Mouse (Mus musculus) heart, postnatal 0 days (tissue): Measurements from ENCODE around the gene Agpat3. TPM values are rescaled to one million over a fixed set of nuclear protein-coding genes. Genes with fewer than 3 reads are reported as not detected.
A peak's percentile ranks its signal among the peaks of the same experiment; 100 is the strongest.

Experiments
- ATAC-seq: fragments of 200-750 bp; cut with Nextera tagmentation; 2 replicates; pipeline ENCODE4 v1.8.0; 2017; ENCODE audit warnings: low read depth, moderate number of reproducible peaks, moderate library complexity; ENCODE audit not compliant: insufficient read depth
- DNase-seq: peaks from one replicate; pipeline ENCODE4 v3.0.0-alpha.2; 2016; ENCODE audit warnings: low spot score
- H3K27ac ChIP-seq: fragments of 300-500 bp; sonication (generic); 2 replicates; pipeline ENCODE4 v1.5.1; 2014; ENCODE audit warnings: low read depth, mild to moderate bottlenecking
- H3K27me3 ChIP-seq: fragments of 300-500 bp; sonication (generic); 2 replicates; pipeline ENCODE4 v1.6.1; 2014; ENCODE audit warnings: low read length, mixed read lengths; ENCODE audit not compliant: control insufficient read depth, insufficient read depth
- H3K36me3 ChIP-seq: fragments of 300-500 bp; sonication (generic); replicated peaks from 2 replicates; pipeline ENCODE4 v1.6.1; 2014; ENCODE audit warnings: low read length, mixed read lengths; ENCODE audit not compliant: control insufficient read depth, insufficient read depth
- H3K4me1 ChIP-seq: fragments of 300-500 bp; sonication (generic); 2 replicates; pipeline ENCODE4 v1.6.1; 2014; ENCODE audit warnings: antibody characterized with exemption; ENCODE audit not compliant: control insufficient read depth, insufficient read depth
- H3K4me2 ChIP-seq: fragments of 300-500 bp; sonication (generic); 2 replicates; pipeline ENCODE4 v1.6.1; 2014; ENCODE audit warnings: low read depth, mild to moderate bottlenecking, low read length, moderate library complexity
- H3K4me3 ChIP-seq: fragments of 300-500 bp; sonication (generic); 2 replicates; pipeline ENCODE4 v1.5.1; 2014; ENCODE audit warnings: low read depth, low read length
- H3K9ac ChIP-seq: fragments of 300-500 bp; sonication (generic); replicated peaks from 2 replicates; pipeline ENCODE4 v1.6.1; 2014; ENCODE audit warnings: low read depth, low read length, mixed read lengths
- H3K9me3 ChIP-seq: fragments of 300-500 bp; sonication (generic); replicated peaks from 2 replicates; pipeline ENCODE4 v1.6.1; 2016; ENCODE audit warnings: low read length; ENCODE audit not compliant: control insufficient read depth
- CTCF ChIP-seq: IDR thresholded peaks from 2 replicates; pipeline ENCODE4 v1.5.1; 2016; ENCODE audit warnings: antibody characterized with exemption, control low read depth, low read depth
- EP300 ChIP-seq: IDR thresholded peaks from 2 replicates; pipeline ENCODE4 v1.6.1; 2016; ENCODE audit warnings: antibody characterized with exemption, low read depth
- WGBS: fragments of 180-500 bp; shearing (Covaris S2); extraction: QIAGEN DNeasy Blood & Tissue Kit; methylation state at CpG from one replicate; pipeline ENCODE4 v1.1.7; 2014; 5-methylcytosine and 5-hydroxymethylcytosine counted together
- polyA plus RNA-seq: library from polyadenylated mRNA; unstranded; fragments of >200 nt; fragmentation: Nextera tagmentation; extraction: Ambion mirVana; gene quantifications from 2 replicates; pipeline ENCODE4 v1.2.1, GENCODE M21; 2015
- total RNA-seq: library from RNA; depleted of rRNA; stranded (reverse); fragments of >200 nt; gene quantifications from 2 replicates; pipeline ENCODE4 v1.2.3, GENCODE M21; 2014; ENCODE audit warnings: low replicate concordance

Agpat3 gene
- total and polyA plus RNA-seq, 2 experiments from 2014 or later, result 164 to 182 TPM

- no peaks in the 10 kb centered on the region for H3K9me3 ChIP-seq
- no peak for ATAC-seq
- TF ChIP-seq CTCF (no peak), EP300 (no peak)
- DNase-seq, result no peak
- no peak overlapping the region for H3K9ac ChIP-seq
- no peak overlapping the region for H3K4me2 ChIP-seq
- H3K4me3 ChIP-seq, result no peak overlapping the region
- H3K36me3 ChIP-seq, result peaks cover 11% of the 10 kb centered on the region; the same call in 1 of the 2 replicates
- H3K27ac ChIP-seq, result no peak overlapping the region
- H3K4me1 ChIP-seq, result peaks cover 13% of the 10 kb centered on the region
- no peaks in the 10 kb centered on the region for H3K27me3 ChIP-seq
- 77% methylated on average over 8 of the region's 8 CpGs for WGBS
These were observed 26.2 kb downstream of the Agpat3 start for GRCm38 (mm10) chr10:78325916-78326647.

- peaks cover 12% of the 10 kb centered on the region for H3K4me1 ChIP-seq
- peaks cover 11% of the 10 kb centered on the region; the same call in 1 of the 2 replicates for H3K36me3 ChIP-seq
- H3K9me3 ChIP-seq, result no peaks in the 10 kb centered on the region
- H3K4me3 ChIP-seq, result no peak overlapping the region
- ATAC-seq (no peak), DNase-seq (no peak)
- TF ChIP-seq EP300 (no peak), CTCF (no peak)
- H3K27ac ChIP-seq, result no peak overlapping the region
- no peaks in the 10 kb centered on the region for H3K27me3 ChIP-seq
- no peak overlapping the region for H3K9ac ChIP-seq
- WGBS, result 90% methylated on average over 6 of the region's 6 CpGs
- no peak overlapping the region for H3K4me2 ChIP-seq
These were observed 27.6 kb downstream of the Agpat3 start for GRCm38 (mm10) chr10:78324556-78325164.

GRCm38 (mm10) chr10:78323214-78323880, 28.9 kb downstream of the Agpat3 start:
- no peak overlapping the region for H3K4me2 ChIP-seq
- peaks cover 9% of the 10 kb centered on the region for H3K4me1 ChIP-seq
- 36% methylated on average over 7 of the region's 7 CpGs for WGBS
- H3K27me3 ChIP-seq, result no peaks in the 10 kb centered on the region
- H3K27ac ChIP-seq, result peak overlapping the region; percentile 66
- peaks cover 11% of the 10 kb centered on the region; the same call in 1 of the 2 replicates for H3K36me3 ChIP-seq
- TF ChIP-seq CTCF (no peak), EP300 (no peak)
- H3K9me3 ChIP-seq, result no peaks in the 10 kb centered on the region
- DNase-seq (no peak), ATAC-seq (0 out of 2 replicates have a peak, but pooled peaks have one; percentile 39)
- H3K4me3 ChIP-seq, result no peak overlapping the region
- 0 out of 2 replicates have a peak overlapping the region, but pooled peaks have one; percentile 25 for H3K9ac ChIP-seq

GRCm38 (mm10) chr10:78322806-78323205, 29.5 kb downstream of the Agpat3 start:
- Histone ChIP-seq H3K27me3 (no peaks in the 10 kb centered on the region), H3K9me3 (no peaks in the 10 kb centered on the region), H3K36me3 (peaks cover 9% of the 10 kb centered on the region; the same call in 1 of the 2 replicates), H3K4me2 (no peak overlapping the region), H3K4me3 (no peak overlapping the region), H3K9ac (no peak overlapping the region), H3K27ac (no peak overlapping the region), H3K4me1 (peaks cover 9% of the 10 kb centered on the region)
- peak; percentile 60 for TF ChIP-seq CTCF
- no peak for TF ChIP-seq EP300
- WGBS, result no CpG with 5 or more reads among the region's 1 CpGs
- DNase-seq, result no peak
- peak; percentile 65; the same call in 1 of the 2 replicates for ATAC-seq

GRCm38 (mm10) chr10:78321133-78321757, 31.0 kb downstream of the Agpat3 start:
- TF ChIP-seq CTCF (no peak), EP300 (no peak)
- Histone ChIP-seq H3K4me1 (peaks cover 16% of the 10 kb centered on the region), H3K27me3 (no peaks in the 10 kb centered on the region), H3K9ac (no peak overlapping the region), H3K9me3 (no peaks in the 10 kb centered on the region), H3K27ac (no peak overlapping the region), H3K36me3 (no peaks in the 10 kb centered on the region), H3K4me2 (no peak overlapping the region), H3K4me3 (no peak overlapping the region)
- ATAC-seq (no peak), DNase-seq (no peak)
- 79% methylated on average over 3 of the region's 3 CpGs for WGBS
